8 mouse cellular contexts compared by ENCODE assay signal in genomic region chr8:77419731-77420130, GRCm38 (mm10).
DNase-seq lines count a peak whose midpoint lies in the region; TF ChIP-seq lines count a peak whose summit lies in the region.
"Had no signal": no experiment of that assay in that cellular context is flagged by ENCODE, and none has a peak within 500 bp of the region (broad histone marks: within the 10 kb centered on the region; RNA-seq: fewer than 3 reads in every experiment).

No protein-coding gene starts in this region.

- no peaks in the 10 kb centered on the region for H3K36me3 ChIP-seq in E14TG2a.4 (ENCODE audit: insufficient read depth, low read length)

- H3K4me3 ChIP-seq in E14TG2a.4 (replicated peaks; ENCODE audit: low read length) = no peak overlapping the region
- H3K4me3 ChIP-seq: limb, embryonic 15.5 days had no signal

- peak; percentile 65 for DNase-seq in T-cell, adult 2 months (ENCODE audit: low spot score)
- peak; percentile 81 to 89 for DNase-seq in cerebellum, postnatal 10 days
- peak; percentile 73 for DNase-seq in gastrocnemius, postnatal 10 days
- DNase-seq in layer of hippocampus, adult 18-20 months (ENCODE audit: low spot score in 2 of 2) = peak; percentile 32 to 83
- peak; percentile 82 for DNase-seq in lung, postnatal 10 days
- peak; percentile 58 for DNase-seq in retina, postnatal 7 days (ENCODE audit: low read depth, low spot score)

- 0 out of 2 replicates have a peak, but pooled peaks cover 3% of the 10 kb centered on the region for H3K4me1 ChIP-seq in E14TG2a.4 (replicated peaks; ENCODE audit: low read depth, low read length)
- H3K4me1 ChIP-seq: limb, embryonic 15.5 days had no signal

- H3K9me3 ChIP-seq in E14TG2a.4 (ENCODE audit: low read length) = no peaks in the 10 kb centered on the region
- H3K9me3 ChIP-seq: limb, embryonic 15.5 days had no signal

- TF ChIP-seq CTCF in E14TG2a.4 (conservative IDR thresholded peaks at IDR 0.05; ENCODE audit: low read length) = peak; percentile 90

- no peaks in the 10 kb centered on the region for H3K27me3 ChIP-seq in E14TG2a.4 (ENCODE audit: insufficient read depth, low read length)
- H3K27me3 ChIP-seq: limb, embryonic 15.5 days had no signal
